16 mouse cellular contexts compared by ENCODE assay signal in the genomic region with DNA sequence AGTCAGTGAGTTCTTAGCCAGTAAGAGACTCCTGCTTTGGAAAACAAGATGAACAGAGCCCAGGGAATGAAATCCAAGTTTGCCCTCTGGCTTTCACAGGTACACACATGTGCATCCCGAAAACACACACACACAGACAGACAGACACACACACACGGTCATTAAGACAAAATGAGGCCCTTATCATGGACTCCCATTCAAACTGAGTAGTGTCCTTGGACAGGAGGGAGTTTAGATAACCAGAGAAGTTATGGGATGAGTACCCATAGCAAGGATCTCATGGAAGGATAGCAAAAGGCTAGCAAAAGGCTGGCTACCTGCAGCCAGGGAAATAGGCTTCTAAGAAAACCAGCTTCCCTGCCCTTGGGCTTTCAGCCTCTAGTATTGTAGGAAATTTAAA. TPM values are rescaled to one million over a fixed set of nuclear protein-coding genes. Genes with fewer than 3 reads are reported as not detected.
DNase-seq lines count a peak whose midpoint lies in the region; ATAC-seq and TF ChIP-seq lines count a peak whose summit lies in the region.
"Had no signal": no experiment of that assay in that cellular context is flagged by ENCODE, and none has a peak within 500 bp of the region (broad histone marks: within the 10 kb centered on the region; RNA-seq: fewer than 3 reads in every experiment).

No protein-coding gene starts in this region.

- no peak overlapping the region for H3K9ac ChIP-seq in heart, embryonic 13.5 days
- H3K9ac ChIP-seq in liver, embryonic 12.5 days, result peak overlapping the region; percentile 69
- H3K9ac ChIP-seq: hindbrain, embryonic 12.5 days; limb, embryonic 15.5 days had no signal

- H3K4me3 ChIP-seq in heart, embryonic 13.5 days, result no peak overlapping the region
- peak overlapping the region; percentile 93; the same call in 1 of the 2 replicates for H3K4me3 ChIP-seq in testis, adult 2 months (ENCODE audit: control insufficient read depth, low read depth, low read length)
- H3K4me3 ChIP-seq in liver, embryonic 12.5 days, result no peak overlapping the region
- H3K4me3 ChIP-seq in cerebellum, adult 2 months (replicated peaks; ENCODE audit: insufficient read depth, low read depth, low read length), result no peak overlapping the region
- H3K4me3 ChIP-seq: hindbrain, embryonic 12.5 days; limb, embryonic 15.5 days had no signal

- H3K27ac ChIP-seq in heart, embryonic 13.5 days (replicated peaks), result peak overlapping the region; percentile 88
- H3K27ac ChIP-seq in testis, adult 2 months (ENCODE audit: control insufficient read depth, insufficient read depth, low read depth, low read length), result no peak overlapping the region
- peak overlapping the region; percentile 96 for H3K27ac ChIP-seq in liver, embryonic 12.5 days
- H3K27ac ChIP-seq in cerebellum, adult 2 months (ENCODE audit: insufficient read depth, low read length), result no peak overlapping the region
- H3K27ac ChIP-seq: hindbrain, embryonic 12.5 days; limb, embryonic 15.5 days had no signal

- TF ChIP-seq POLR2A in testis, adult 2 months (IDR thresholded peaks at IDR 0.05; ENCODE audit: control insufficient read depth, low read depth, low read length), result no peak
- no peak for TF ChIP-seq POLR2A in cerebellum, adult 2 months (IDR thresholded peaks at IDR 0.05; ENCODE audit: borderline replicate concordance, insufficient read depth, low read length)

- H3K36me3 ChIP-seq in heart, embryonic 13.5 days, result no peaks in the 10 kb centered on the region
- H3K36me3 ChIP-seq in testis, adult 2 months (ENCODE audit: control insufficient read depth, insufficient read depth, low read length), result no peaks in the 10 kb centered on the region
- H3K36me3 ChIP-seq in liver, embryonic 12.5 days, result no peaks in the 10 kb centered on the region
- H3K36me3 ChIP-seq: hindbrain, embryonic 12.5 days; limb, embryonic 15.5 days had no signal

- WGBS in heart, embryonic 13.5 days, result 63% methylated on average over 2 of the region's 2 CpGs
- 32% methylated on average over 2 of the region's 2 CpGs for WGBS in liver, embryonic 12.5 days (ENCODE audit: insufficient replicate concordance)
- WGBS in cerebellum, adult 2 months, result 94% methylated on average over 2 of the region's 2 CpGs

- H3K9me3 ChIP-seq in heart, embryonic 13.5 days, result no peaks in the 10 kb centered on the region
- H3K9me3 ChIP-seq in liver, embryonic 12.5 days (replicated peaks), result no peaks in the 10 kb centered on the region
- H3K9me3 ChIP-seq: hindbrain, embryonic 12.5 days; limb, embryonic 15.5 days had no signal

- no peak for TF ChIP-seq CTCF in testis, adult 2 months (IDR thresholded peaks at IDR 0.05; ENCODE audit: control insufficient read depth, insufficient read depth, insufficient replicate concordance, low read depth, low read length)
- TF ChIP-seq CTCF in cerebellum, adult 2 months (IDR thresholded peaks at IDR 0.05; ENCODE audit: borderline replicate concordance, insufficient read depth, low read depth, low read length), result no peak

- no peak for ATAC-seq in heart, embryonic 13.5 days (ENCODE audit: extremely low read depth, insufficient number of reproducible peaks, low FRiP score, low TSS enrichment)
- peak; percentile 42 for ATAC-seq in liver, embryonic 12.5 days

- H3K4me2 ChIP-seq in heart, embryonic 13.5 days, result peak overlapping the region; percentile 71; the same call in 1 of the 2 replicates
- peak overlapping the region; percentile 68 for H3K4me2 ChIP-seq in liver, embryonic 12.5 days
- H3K4me2 ChIP-seq: limb, embryonic 15.5 days had no signal

- H3K4me1 ChIP-seq in heart, embryonic 13.5 days, result peaks cover 92% of the 10 kb centered on the region
- H3K4me1 ChIP-seq in testis, adult 2 months (ENCODE audit: control insufficient read depth, insufficient read depth, low read length), result peaks cover 14% of the 10 kb centered on the region
- peaks cover 95% of the 10 kb centered on the region for H3K4me1 ChIP-seq in liver, embryonic 12.5 days
- no peaks in the 10 kb centered on the region for H3K4me1 ChIP-seq in cerebellum, adult 2 months (ENCODE audit: control insufficient read depth, insufficient read depth, low read length)

- H3K27me3 ChIP-seq in heart, embryonic 13.5 days (replicated peaks), result no peaks in the 10 kb centered on the region
- H3K27me3 ChIP-seq in testis, adult 2 months (ENCODE audit: control insufficient read depth, insufficient read depth, low read length), result no peaks in the 10 kb centered on the region
- no peaks in the 10 kb centered on the region for H3K27me3 ChIP-seq in liver, embryonic 12.5 days (replicated peaks)
- H3K27me3 ChIP-seq in cerebellum, adult 2 months (ENCODE audit: control insufficient read depth, insufficient read depth, low read length), result no peaks in the 10 kb centered on the region
- H3K27me3 ChIP-seq: limb, embryonic 15.5 days had no signal

- DNase-seq in heart, adult 11 months, result no peak
- no peak for DNase-seq in testis, postnatal 10 days (ENCODE audit: low spot score)
- no peak for DNase-seq in lung, postnatal 10 days
- DNase-seq in cerebellum, adult 2 months, result no peak
- DNase-seq: B cell, adult 2 months; cerebellum, postnatal 10 days; gastrocnemius, postnatal 10 days; kidney, postnatal 10 days; layer of hippocampus, adult 9-11 months; midbrain, embryonic 14.5 days; thymus, postnatal 4 days had no signal

RNA-seq across cellular contexts. Expression of a gene that starts 29.4 kb away (rescaled TPM):
- 18.5 and 19.3 TPM in 2 replicates for polyA plus RNA-seq in heart, embryonic 13.5 days (2015; fragmentation: Nextera tagmentation; extraction: Ambion mirVana)
- 34.5 and 38.1 TPM in 2 replicates for polyA plus RNA-seq in testis, adult 2 months (2012; rRNA removed)
- 11.7 and 12.9 TPM in 2 replicates for polyA plus RNA-seq in liver, embryonic 12.5 days (2016; fragmentation: Nextera tagmentation; extraction: Ambion mirVana)
- polyA plus RNA-seq in cerebellum, adult 2 months (2012; rRNA removed), result 2.0 and 2.4 TPM in 2 replicates

Comparison
In these comparisons a context has a peak if more than half of its experiments do, and no peak if none do; other contexts are left out.
1. H3K27ac ChIP-seq: peak in heart, embryonic 13.5 days (single experiment) and liver, embryonic 12.5 days (single experiment); none in testis, adult 2 months (single experiment) and cerebellum, adult 2 months (single experiment).